Mouse (Mus musculus): ENCODE data around the gene Wnt2.

Gene Wnt2

DNA sequence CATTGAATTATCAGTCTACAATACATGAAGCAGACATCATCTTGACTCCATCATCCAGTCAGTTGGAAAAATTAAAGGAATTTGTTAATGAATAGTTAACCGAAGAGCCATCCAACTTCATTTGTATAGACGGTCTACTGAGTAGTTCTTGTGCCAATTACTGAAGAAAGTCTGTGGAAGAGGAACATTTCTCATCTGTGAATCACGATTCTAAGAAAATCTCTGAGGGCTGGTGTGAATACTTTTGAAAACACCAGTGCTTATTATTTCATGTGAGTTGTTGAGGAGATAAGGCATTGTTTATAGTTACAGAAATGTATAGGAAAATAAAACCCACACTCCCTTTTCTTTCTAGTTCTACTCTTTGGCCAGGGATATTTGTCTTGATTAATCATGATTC lies 51.5 kb downstream of the Wnt2 start:
- peak; percentile 90 for DNase-seq (ENCODE audit: inconsistent ontology term)

GRCm38 (mm10) chr6:17978324-17978723 lies 52.1 kb downstream of the Wnt2 start:
- peak; percentile 95 for DNase-seq (ENCODE audit: inconsistent ontology term)

- DNase-seq (ENCODE audit: inconsistent ontology term): peak; percentile 52
These were observed 53.2 kb downstream of the Wnt2 start for GRCm38 (mm10) chr6:17977165-17977564.

GRCm38 (mm10) chr6:17974416-17974815 lies 56.0 kb downstream of the Wnt2 start:
- DNase-seq (ENCODE audit: inconsistent ontology term): peak; percentile 50

GRCm38 (mm10) chr6:17971393-17971792 lies 59.0 kb downstream of the Wnt2 start:
- DNase-seq (ENCODE audit: inconsistent ontology term): no peak

GRCm38 (mm10) chr6:17969815-17970214 lies 60.6 kb downstream of the Wnt2 start:
- no peak for DNase-seq (ENCODE audit: inconsistent ontology term)

DNA sequence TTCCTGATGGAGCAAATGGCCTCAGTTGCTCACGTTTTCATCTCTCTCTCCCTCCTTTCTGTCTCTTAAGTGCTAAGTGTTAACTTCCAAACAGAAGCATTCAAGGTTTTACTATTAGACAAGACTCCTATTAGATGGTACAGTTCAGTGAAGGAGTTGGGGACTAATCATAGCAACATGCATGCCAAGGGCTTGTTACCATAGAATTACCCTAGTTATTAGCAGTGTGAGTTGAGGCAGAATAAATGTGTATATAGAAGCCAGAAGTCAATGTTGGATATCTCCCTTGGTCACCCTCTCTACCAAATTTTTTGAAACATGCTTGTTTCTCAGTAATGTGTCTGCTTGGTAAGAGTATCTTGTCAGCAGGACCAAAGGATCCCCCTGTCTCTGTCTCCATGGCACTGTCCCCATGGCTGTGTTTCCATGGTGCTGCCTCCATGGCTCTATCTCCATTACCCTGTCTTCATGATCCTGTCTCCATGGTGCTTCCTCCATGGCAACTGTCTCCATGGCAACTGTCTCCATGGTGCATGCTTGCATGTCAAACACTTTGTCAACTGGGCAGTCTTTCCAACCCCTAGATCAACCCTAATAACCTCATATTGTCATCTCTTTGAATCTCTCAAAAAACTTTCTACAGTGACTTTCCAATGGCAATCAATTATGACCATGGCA lies 61.8 kb downstream of the Wnt2 start:
- no peak for DNase-seq (ENCODE audit: inconsistent ontology term)

DNA sequence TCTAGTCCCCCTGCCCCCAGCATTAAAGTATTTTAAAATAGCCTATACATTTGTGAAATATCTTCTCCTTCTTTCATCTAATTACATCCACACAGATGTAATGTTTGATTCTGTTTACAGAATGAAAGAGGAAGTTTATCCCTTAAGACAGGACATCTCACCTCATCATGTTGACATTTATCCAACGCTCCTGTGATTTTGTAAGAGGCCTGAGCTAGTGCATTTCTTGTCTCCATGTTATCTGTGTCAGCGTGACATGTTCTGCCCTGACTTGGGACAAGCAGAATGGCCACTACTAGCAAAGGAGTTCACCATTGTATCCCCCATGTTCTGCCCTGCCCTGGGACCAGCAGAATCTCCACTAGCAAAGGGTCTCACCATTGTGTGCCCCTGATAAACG lies 66.9 kb downstream of the Wnt2 start:
- no peak for DNase-seq (ENCODE audit: inconsistent ontology term)

- DNase-seq (ENCODE audit: inconsistent ontology term): no peak
These were observed 78.6 kb downstream of the Wnt2 start for GRCm38 (mm10) chr6:17951779-17952178.

DNA sequence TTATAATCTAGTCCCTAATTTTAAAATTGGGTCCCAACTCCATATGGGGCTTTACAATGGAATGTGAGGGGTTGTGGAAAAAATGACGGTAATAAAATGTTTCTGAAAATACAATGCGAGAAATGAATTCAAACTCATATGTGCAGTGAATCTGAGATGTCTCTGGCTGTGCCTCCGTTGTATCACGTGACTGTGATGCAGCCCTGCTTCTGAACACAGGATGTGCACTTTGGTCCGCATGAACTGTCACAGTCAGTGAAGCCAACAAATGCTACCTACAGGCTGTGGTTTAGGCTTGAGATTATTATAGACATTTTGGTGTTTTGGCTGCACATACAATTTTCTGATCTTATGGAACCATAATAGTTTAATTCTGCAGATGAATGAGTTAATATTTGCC lies 81.3 kb downstream of the Wnt2 start:
- no peak for DNase-seq (ENCODE audit: inconsistent ontology term)

DNA sequence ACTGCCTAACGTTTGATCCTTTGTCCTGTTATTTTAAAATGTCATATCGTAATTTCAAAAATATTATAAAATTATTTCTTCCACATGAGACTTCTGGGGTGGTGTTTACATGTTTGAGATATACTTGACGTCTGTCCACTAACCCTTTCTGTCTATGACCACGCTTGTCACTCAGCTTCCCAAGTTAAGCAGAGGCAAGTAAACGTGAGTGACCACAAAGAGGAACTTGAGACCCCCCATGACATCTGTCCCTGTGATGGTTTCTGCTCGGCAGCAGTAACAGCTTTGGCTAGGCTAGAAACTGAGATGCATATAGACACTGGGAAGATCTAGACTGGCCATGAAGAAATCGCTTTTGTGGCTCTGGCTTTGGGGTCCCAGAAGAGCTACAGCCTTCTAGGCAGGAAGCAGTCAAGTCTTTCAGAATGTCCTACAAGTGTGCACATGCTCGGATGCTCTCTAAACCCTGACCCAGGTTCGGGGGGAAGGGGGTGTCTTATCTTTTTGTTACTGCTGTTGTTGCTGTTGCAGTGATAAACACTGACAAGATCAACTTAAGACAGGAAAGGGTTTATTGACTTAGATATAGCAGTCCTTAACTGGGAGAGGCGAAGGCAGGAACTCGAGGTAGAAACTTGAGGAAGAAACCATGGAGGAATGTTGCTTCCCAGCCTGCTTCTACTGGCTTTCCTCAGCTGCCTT lies 83.1 kb downstream of the Wnt2 start:
- no peak for DNase-seq (ENCODE audit: inconsistent ontology term)

GRCm38 (mm10) chr6:17946456-17946855 lies 83.9 kb downstream of the Wnt2 start:
- no peak for DNase-seq (ENCODE audit: inconsistent ontology term)

DNA sequence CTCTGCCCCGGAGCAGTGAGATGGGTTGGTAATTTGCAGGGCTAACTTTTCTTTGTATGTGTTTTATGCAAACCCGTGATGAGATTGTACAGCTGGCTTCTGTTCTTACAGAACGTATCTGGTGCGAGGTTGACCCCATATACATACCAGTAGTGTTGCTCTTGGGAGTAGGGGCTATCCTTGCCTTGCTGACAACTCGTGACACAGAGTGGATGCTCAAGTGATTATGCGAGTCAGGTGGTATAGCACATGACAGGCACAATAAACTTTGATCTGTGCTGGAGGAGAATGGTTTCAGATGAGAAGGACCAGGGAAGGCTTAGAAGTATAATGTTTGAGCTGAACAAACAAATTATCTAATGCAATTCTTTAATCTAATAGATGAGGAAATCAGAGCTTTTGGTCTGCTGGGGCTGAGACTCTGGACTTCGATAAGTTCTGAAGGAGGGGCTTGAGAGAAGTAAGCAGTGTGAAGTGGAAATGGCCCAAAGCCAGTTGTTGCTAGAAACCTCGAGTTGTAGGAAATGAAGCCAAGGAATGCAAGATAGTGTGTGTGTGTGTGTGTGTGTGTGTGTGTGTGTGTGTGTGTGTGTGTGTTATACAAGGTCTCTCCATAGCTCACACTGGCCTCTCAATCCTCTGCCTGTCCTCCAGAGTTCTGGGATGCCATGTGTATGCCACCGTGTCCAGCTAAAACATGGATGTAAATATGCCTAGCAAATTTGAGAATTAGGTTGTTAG lies 86.3 kb downstream of the Wnt2 start:
- DNase-seq (ENCODE audit: inconsistent ontology term): no peak

- no peak for DNase-seq (ENCODE audit: inconsistent ontology term)
These were observed 88.0 kb downstream of the Wnt2 start for GRCm38 (mm10) chr6:17942344-17942743.

DNA sequence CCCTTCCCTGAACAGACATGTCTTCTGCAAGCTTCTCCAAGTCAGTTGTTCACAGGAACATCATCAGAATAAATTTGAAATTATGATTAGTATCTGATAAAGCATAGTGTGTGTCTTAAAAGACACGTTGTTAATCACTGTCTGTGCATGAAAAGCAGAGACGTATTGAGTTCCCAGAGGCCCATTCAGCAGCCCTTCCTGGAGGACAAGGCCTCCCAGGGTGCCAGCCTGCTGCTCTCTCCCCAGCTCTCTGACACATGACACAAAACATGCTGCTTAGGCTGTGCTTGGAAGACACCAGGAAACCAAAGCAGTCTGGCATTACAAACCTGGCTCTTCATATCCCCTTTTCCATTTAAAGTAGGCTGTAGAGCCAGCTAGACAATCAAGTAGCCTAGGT lies 88.5 kb downstream of the Wnt2 start:
- DNase-seq (ENCODE audit: inconsistent ontology term): no peak
